Comparison of ENCODE assay signal across 20 mouse cellular contexts in the genomic region with DNA sequence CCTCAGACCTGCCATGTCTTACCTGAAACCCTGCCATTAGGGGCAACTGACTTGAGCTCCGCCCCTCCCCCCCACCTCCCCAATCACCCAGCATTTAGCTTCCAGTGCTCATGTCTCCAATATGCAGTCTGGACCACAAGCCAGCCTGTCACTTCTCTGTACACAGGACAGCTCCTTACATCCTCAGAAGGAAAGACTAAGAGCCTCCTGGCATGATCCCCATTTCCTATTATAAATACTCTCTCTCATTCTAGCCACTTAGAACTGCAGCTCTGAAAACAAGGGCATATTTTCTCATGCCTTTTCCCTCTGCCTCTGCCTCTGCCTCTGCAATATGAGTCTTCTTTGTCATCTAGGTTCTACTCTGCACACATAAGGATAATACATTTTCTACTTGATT.
A peak's percentile ranks its signal among the peaks of the same experiment; 100 is the strongest.
DNase-seq lines count a peak whose midpoint lies in the region; ATAC-seq and TF ChIP-seq lines count a peak whose summit lies in the region.
"Had no signal": no experiment of that assay in that cellular context is flagged by ENCODE, and none has a peak within 500 bp of the region (broad histone marks: within the 10 kb centered on the region; RNA-seq: fewer than 3 reads in every experiment).

No protein-coding gene starts in this region.

- no peak overlapping the region; the same call in 1 of the 2 replicates for H3K4me3 ChIP-seq in gastrocnemius, adult 2 months
- H3K4me3 ChIP-seq in lung, embryonic 14.5 days (ENCODE audit: low read depth, low read length): no peak overlapping the region
- H3K4me3 ChIP-seq in embryonic facial prominence, embryonic 10.5 days: no peak overlapping the region
- H3K4me3 ChIP-seq in forebrain, postnatal 0 days (ENCODE audit: low read depth, low read length): no peak overlapping the region
- H3K4me3 ChIP-seq: heart, embryonic 12.5 days; hindbrain, embryonic 10.5 days; myocyte; neural tube, embryonic 13.5 days had no signal

- no peaks in the 10 kb centered on the region; the same call in 1 of the 2 replicates for H3K36me3 ChIP-seq in lung, embryonic 14.5 days (ENCODE audit: insufficient read depth)
- peaks cover 15% of the 10 kb centered on the region for H3K36me3 ChIP-seq in embryonic facial prominence, embryonic 10.5 days (replicated peaks)
- no peaks in the 10 kb centered on the region for H3K36me3 ChIP-seq in forebrain, postnatal 0 days (ENCODE audit: insufficient read depth)

- no peak for DNase-seq in gastrocnemius, adult 2 months
- no peak for DNase-seq in gastrocnemius, postnatal 36 days
- peak; percentile 63 for DNase-seq in lung, embryonic 14.5 days
- DNase-seq in lung, postnatal 10 days: no peak
- DNase-seq in embryonic facial prominence, embryonic 10.5 days (ENCODE audit: low spot score): no peak
- no peak for DNase-seq in forebrain, postnatal 0 days
- no peak for DNase-seq in adrenal gland, adult 8-10 months
- DNase-seq: adrenal gland, postnatal 10 days; heart, postnatal 10 days; kidney, adult 2 months; kidney, postnatal 10 days; lung, postnatal 4 days; right cerebral cortex, adult 18-20 months; right cerebral cortex, postnatal 4 days had no signal

- ATAC-seq in lung, embryonic 14.5 days (ENCODE audit: insufficient read depth): no peak
- ATAC-seq in forebrain, postnatal 0 days: no peak
- ATAC-seq: inflammation-experienced regulatory T-cells, adult 6 months; midbrain, embryonic 16.5 days had no signal

- peak overlapping the region; percentile 68 for H3K27ac ChIP-seq in gastrocnemius, adult 2 months
- no peak overlapping the region for H3K27ac ChIP-seq in lung, embryonic 14.5 days (ENCODE audit: low read depth)
- 0 out of 2 replicates have a peak overlapping the region, but pooled peaks have one; percentile 15 for H3K27ac ChIP-seq in embryonic facial prominence, embryonic 10.5 days (replicated peaks)
- H3K27ac ChIP-seq in forebrain, postnatal 0 days (ENCODE audit: low read depth, low read length): 0 out of 2 replicates have a peak overlapping the region, but pooled peaks have one; percentile 10
- H3K27ac ChIP-seq: hindbrain, embryonic 10.5 days; neural tube, embryonic 13.5 days had no signal

- no peak for TF ChIP-seq CTCF in gastrocnemius, adult 2 months (IDR thresholded peaks at IDR 0.05)
- TF ChIP-seq CTCF in lung, embryonic 14.5 days (IDR thresholded peaks at IDR 0.05; ENCODE audit: low read depth): no peak
- no peak for TF ChIP-seq CTCF in forebrain, postnatal 0 days (IDR thresholded peaks at IDR 0.05; ENCODE audit: low read depth)

- WGBS in lung, embryonic 14.5 days: 86% methylated on average over 1 of the region's 1 CpGs
- WGBS in embryonic facial prominence, embryonic 10.5 days: 84% methylated on average over 1 of the region's 1 CpGs
- 95% methylated on average over 1 of the region's 1 CpGs for WGBS in forebrain, postnatal 0 days

- 0 out of 2 replicates have a peak, but pooled peaks cover 3% of the 10 kb centered on the region for H3K4me1 ChIP-seq in lung, embryonic 14.5 days (ENCODE audit: insufficient read depth)
- peaks cover 14% of the 10 kb centered on the region for H3K4me1 ChIP-seq in embryonic facial prominence, embryonic 10.5 days
- H3K4me1 ChIP-seq in forebrain, postnatal 0 days (ENCODE audit: insufficient read depth): 0 out of 2 replicates have a peak, but pooled peaks cover 4% of the 10 kb centered on the region

- no peaks in the 10 kb centered on the region for H3K27me3 ChIP-seq in lung, embryonic 14.5 days (ENCODE audit: insufficient read depth, low read length)
- no peaks in the 10 kb centered on the region for H3K27me3 ChIP-seq in embryonic facial prominence, embryonic 10.5 days (replicated peaks; ENCODE audit: low read depth, poor library complexity, severe bottlenecking)
- no peaks in the 10 kb centered on the region for H3K27me3 ChIP-seq in forebrain, postnatal 0 days (ENCODE audit: insufficient read depth, low read length)
- H3K27me3 ChIP-seq: heart, embryonic 12.5 days; neural tube, embryonic 13.5 days had no signal

- H3K9ac ChIP-seq in lung, embryonic 14.5 days: no peak overlapping the region
- no peak overlapping the region for H3K9ac ChIP-seq in forebrain, postnatal 0 days
- H3K9ac ChIP-seq: heart, embryonic 12.5 days; neural tube, embryonic 13.5 days had no signal

- no peak overlapping the region for H3K4me2 ChIP-seq in lung, embryonic 14.5 days
- H3K4me2 ChIP-seq in forebrain, postnatal 0 days (ENCODE audit: low read depth): no peak overlapping the region
- H3K4me2 ChIP-seq: heart, embryonic 12.5 days; neural tube, embryonic 13.5 days had no signal

- intact Hi-C loops in gastrocnemius, adult 2 months (cut with DNase I): no loop called here
- intact Hi-C loops in gastrocnemius, postnatal 36 days (cut with DNase I): no loop called here

- no peaks in the 10 kb centered on the region for H3K9me3 ChIP-seq in lung, embryonic 14.5 days (ENCODE audit: low read depth, low read length)
- H3K9me3 ChIP-seq in embryonic facial prominence, embryonic 10.5 days: peaks cover 10% of the 10 kb centered on the region
- no peaks in the 10 kb centered on the region for H3K9me3 ChIP-seq in forebrain, postnatal 0 days (ENCODE audit: low read length)
- H3K9me3 ChIP-seq: neural tube, embryonic 13.5 days had no signal
